Comparison of ENCODE assay signal across 8 mouse cellular contexts in the genomic region with DNA sequence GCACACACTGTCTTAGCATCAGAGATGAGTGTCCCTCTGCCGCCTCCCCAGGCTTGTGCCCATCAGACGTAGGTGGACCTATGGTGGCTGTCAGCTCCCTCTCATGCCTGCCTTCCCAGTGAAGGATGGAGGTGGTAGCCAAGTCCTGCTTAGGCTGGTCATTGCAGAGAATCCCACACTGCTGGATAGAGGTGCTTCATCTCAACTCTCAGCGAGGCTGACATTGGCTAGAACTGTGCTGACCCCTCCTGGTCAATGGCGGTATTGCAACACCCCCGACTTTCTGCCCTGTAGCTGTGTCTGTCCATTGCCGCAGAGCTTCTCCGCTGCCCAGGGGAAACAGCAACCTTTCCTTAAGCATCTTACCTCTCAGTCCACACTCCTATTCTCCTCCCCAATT. TPM values are rescaled to one million over a fixed set of nuclear protein-coding genes. Genes with fewer than 3 reads are reported as not detected.
A peak's percentile ranks its signal among the peaks of the same experiment; 100 is the strongest.
DNase-seq lines count a peak whose midpoint lies in the region; ATAC-seq and TF ChIP-seq lines count a peak whose summit lies in the region.

No protein-coding gene starts in this region.

- H3K9me3 ChIP-seq in ES-E14 (ENCODE audit: control insufficient read depth, insufficient read depth, low read depth, low read length), result no peaks in the 10 kb centered on the region
- H3K9me3 ChIP-seq in forebrain, embryonic 16.5 days (ENCODE audit: control insufficient read depth, low read length), result no peaks in the 10 kb centered on the region
- H3K9me3 ChIP-seq in hindbrain, embryonic 10.5 days, result no peaks in the 10 kb centered on the region

- no peaks in the 10 kb centered on the region for H3K27me3 ChIP-seq in forebrain, embryonic 16.5 days (replicated peaks; ENCODE audit: control insufficient read depth, insufficient read depth, low read length)
- peaks cover 72% of the 10 kb centered on the region for H3K27me3 ChIP-seq in hindbrain, embryonic 10.5 days (ENCODE audit: insufficient read depth, poor library complexity, severe bottlenecking)

- 12% methylated on average over 7 of the region's 7 CpGs for WGBS in forebrain, embryonic 16.5 days
- WGBS in hindbrain, embryonic 10.5 days, result 13% methylated on average over 7 of the region's 7 CpGs

- H3K9ac ChIP-seq in ES-E14 (ENCODE audit: insufficient read depth, low read depth, low read length, poor library complexity, severe bottlenecking), result no peak overlapping the region
- no peak overlapping the region for H3K9ac ChIP-seq in forebrain, embryonic 16.5 days (replicated peaks; ENCODE audit: low read depth, low read length)

- DNase-seq in ES-E14 (ENCODE audit: low read depth, low spot score), result peak; percentile 69
- peak; percentile 93 for DNase-seq in hindbrain, embryonic 10.5 days (ENCODE audit: low spot score)
- DNase-seq in layer of hippocampus, adult 9-10 months (ENCODE audit: low spot score), result peak; percentile 95
- peak; percentile 93 for DNase-seq in lung, postnatal 10 days
- DNase-seq in ovary, postnatal 14 days (ENCODE audit: low spot score), result peak; percentile 97
- peak; percentile 57 to 89 for DNase-seq in thymus, postnatal 10 days (ENCODE audit: low spot score in 2 of 2)

- H3K4me2 ChIP-seq in forebrain, embryonic 16.5 days (ENCODE audit: low read length), result no peak overlapping the region

- no peak overlapping the region for H3K4me3 ChIP-seq in ES-E14 (ENCODE audit: insufficient read depth in 1 of 2, low read depth in 1 of 2, low read length in 2 of 2, poor library complexity in 1 of 2, severe bottlenecking in 1 of 2)
- no peak overlapping the region for H3K4me3 ChIP-seq in forebrain, embryonic 16.5 days (replicated peaks; ENCODE audit: low read length)
- H3K4me3 ChIP-seq in hindbrain, embryonic 10.5 days, result no peak overlapping the region

- H3K4me1 ChIP-seq in ES-E14 (ENCODE audit: control insufficient read depth in 2 of 2, insufficient read depth in 2 of 2, low read length in 2 of 2, poor library complexity in 1 of 2), result no peaks in the 10 kb centered on the region
- peaks cover 4% of the 10 kb centered on the region for H3K4me1 ChIP-seq in forebrain, embryonic 16.5 days (replicated peaks; ENCODE audit: control insufficient read depth, insufficient read depth, low read length)
- peaks cover 68% of the 10 kb centered on the region for H3K4me1 ChIP-seq in hindbrain, embryonic 10.5 days (replicated peaks)

- 0 out of 2 replicates have a peak, but pooled peaks have one; percentile 22 for ATAC-seq in cerebellum, adult (ENCODE audit: insufficient number of reproducible peaks, low FRiP score, low TSS enrichment)
- peak; percentile 74 for ATAC-seq in forebrain, embryonic 16.5 days

- no peaks in the 10 kb centered on the region for H3K36me3 ChIP-seq in ES-E14 (ENCODE audit: control insufficient read depth, insufficient read depth, low read length, poor library complexity, severe bottlenecking)
- H3K36me3 ChIP-seq in forebrain, embryonic 16.5 days (ENCODE audit: control insufficient read depth, insufficient read depth), result no peaks in the 10 kb centered on the region
- no peaks in the 10 kb centered on the region for H3K36me3 ChIP-seq in hindbrain, embryonic 10.5 days

- H3K27ac ChIP-seq in ES-E14 (ENCODE audit: insufficient read depth, low read depth, low read length, poor library complexity, severe bottlenecking), result no peak overlapping the region
- no peak overlapping the region for H3K27ac ChIP-seq in forebrain, embryonic 16.5 days (ENCODE audit: low read length)
- no peak overlapping the region for H3K27ac ChIP-seq in hindbrain, embryonic 10.5 days

- in situ Hi-C loops in ES-E14 (cut with MboI; ENCODE audit: low sequenced_read_pairs in 2 of 2, unreplicated experiment in 2 of 2), result no loop called here

TF ChIP-seq in ES-E14, 5 proteins besides CTCF, POLR2A, EP300 and RAD21:
- TF ChIP-seq ZC3H11A (IDR thresholded peaks at IDR 0.05; ENCODE audit: borderline replicate concordance, low read depth, low read length), result peak; percentile 96
- no peak for TF ChIP-seq CHD2 (IDR thresholded peaks at IDR 0.05; ENCODE audit: low read depth, low read length)
- TF ChIP-seq ZNF384 (IDR thresholded peaks at IDR 0.05; ENCODE audit: low read depth, low read length), result no peak
- TF ChIP-seq HCFC1 (IDR thresholded peaks at IDR 0.05; ENCODE audit: borderline replicate concordance, insufficient read depth, low read length), result no peak
- no peak for TF ChIP-seq MAFK (IDR thresholded peaks at IDR 0.05; ENCODE audit: insufficient read depth, low read depth, low read length)
TF ChIP-seq in ES-E14: peak in this region for 1.

RNA-seq across cellular contexts. Expression of a gene that starts 15.1 kb away (rescaled TPM):
- 25.4 and 36.2 TPM in 2 replicates for total RNA-seq in ES-E14 (2012; rRNA removed)
- 63.0 and 63.1 TPM in 2 replicates for polyA plus RNA-seq in forebrain, embryonic 16.5 days (2015; fragmentation: Nextera tagmentation; extraction: Ambion mirVana)
- polyA plus RNA-seq in hindbrain, embryonic 10.5 days (2016; fragmentation: Nextera tagmentation; extraction: Ambion mirVana), result 76.3 and 83.5 TPM in 2 replicates

RNA-seq across cellular contexts. Expression of a gene that starts 39.7 kb away (rescaled TPM):
- 3.1 and 4.9 TPM in 2 replicates for total RNA-seq in ES-E14 (2012; rRNA removed)
- 7.4 and 8.7 TPM in 2 replicates for polyA plus RNA-seq in forebrain, embryonic 16.5 days (2015; fragmentation: Nextera tagmentation; extraction: Ambion mirVana)
- polyA plus RNA-seq in hindbrain, embryonic 10.5 days (2016; fragmentation: Nextera tagmentation; extraction: Ambion mirVana), result 7.2 and 8.7 TPM in 2 replicates

RNA-seq across cellular contexts. Expression of a gene that starts 51.9 kb away (rescaled TPM):
- total RNA-seq in ES-E14 (2012; rRNA removed), result 0.16 and 0.22 TPM in 2 replicates
- polyA plus RNA-seq in forebrain, embryonic 16.5 days (2015; fragmentation: Nextera tagmentation; extraction: Ambion mirVana), result 0.30 and 0.81 TPM in 2 replicates
- polyA plus RNA-seq in hindbrain, embryonic 10.5 days (2016; fragmentation: Nextera tagmentation; extraction: Ambion mirVana), result 0.81 and 0.85 TPM in 2 replicates
